ENCODE assay signal across 15 mouse cellular contexts in the genomic region with DNA sequence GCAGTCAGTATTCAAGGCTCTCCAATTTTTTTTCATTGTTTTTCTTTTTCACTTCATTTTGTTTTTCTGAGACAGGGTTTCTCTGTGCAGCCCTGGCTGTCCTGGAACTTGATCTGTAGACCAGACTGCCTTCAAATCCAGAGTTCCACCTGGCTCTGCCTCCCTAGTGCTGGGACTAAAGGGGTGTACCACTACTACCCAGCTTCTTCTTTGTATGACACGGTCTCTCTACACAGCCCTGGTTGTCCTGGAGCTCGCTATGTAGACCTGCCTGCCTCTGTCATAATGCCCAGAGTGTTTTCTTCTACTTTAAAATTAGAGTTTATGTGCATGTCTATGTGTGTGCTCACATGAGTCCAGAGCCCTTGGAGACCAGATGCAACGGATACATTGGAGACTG. TPM values are rescaled to one million over a fixed set of nuclear protein-coding genes. Genes with fewer than 3 reads are reported as not detected.
DNase-seq lines count a peak whose midpoint lies in the region; ATAC-seq and TF ChIP-seq lines count a peak whose summit lies in the region.
"Had no signal": no experiment of that assay in that cellular context is flagged by ENCODE, and none has a peak within 500 bp of the region (broad histone marks: within the 10 kb centered on the region; RNA-seq: fewer than 3 reads in every experiment).

No protein-coding gene starts in this region.

- DNase-seq in heart, postnatal 25 days (ENCODE audit: low spot score), result no peak
- DNase-seq in lung, postnatal 4 days, result no peak
- DNase-seq in embryonic facial prominence, embryonic 10.5 days (ENCODE audit: low spot score), result no peak
- no peak for DNase-seq in liver, embryonic 14.5 days (ENCODE audit: low read depth in 3 of 3, low spot score in 3 of 3)
- DNase-seq in left cerebral cortex, adult 18-20 months (ENCODE audit: low spot score in 2 of 2), result no peak
- no peak for DNase-seq in cerebellum, postnatal 14 days
- DNase-seq: cerebellum, adult 9-10 months; retina, postnatal 1 day; thymus, postnatal 36 days had no signal

- H3K9ac ChIP-seq in heart, embryonic 15.5 days, result no peak overlapping the region
- H3K9ac ChIP-seq in lung, embryonic 15.5 days, result no peak overlapping the region
- H3K9ac ChIP-seq in liver, embryonic 14.5 days (replicated peaks), result peak overlapping the region; percentile 29
- H3K9ac ChIP-seq: embryonic facial prominence, embryonic 15.5 days; midbrain, embryonic 12.5 days; neural tube, embryonic 12.5 days had no signal

- H3K4me3 ChIP-seq in heart, embryonic 15.5 days, result no peak overlapping the region
- H3K4me3 ChIP-seq in lung, embryonic 15.5 days, result no peak overlapping the region
- no peak overlapping the region for H3K4me3 ChIP-seq in embryonic facial prominence, embryonic 10.5 days
- no peak overlapping the region for H3K4me3 ChIP-seq in liver, embryonic 14.5 days (ENCODE audit: insufficient read depth in 1 of 2, low read depth in 2 of 2, low read length in 2 of 2)
- H3K4me3 ChIP-seq: embryonic facial prominence, embryonic 15.5 days; layer of hippocampus, adult 2 months; midbrain, embryonic 12.5 days; neural tube, embryonic 12.5 days had no signal

- no peaks in the 10 kb centered on the region for H3K27me3 ChIP-seq in heart, embryonic 15.5 days
- no peaks in the 10 kb centered on the region for H3K27me3 ChIP-seq in lung, embryonic 15.5 days
- no peaks in the 10 kb centered on the region for H3K27me3 ChIP-seq in embryonic facial prominence, embryonic 10.5 days (replicated peaks; ENCODE audit: low read depth, poor library complexity, severe bottlenecking)
- H3K27me3 ChIP-seq in liver, embryonic 14.5 days (ENCODE audit: control insufficient read depth, insufficient read depth, low read length), result no peaks in the 10 kb centered on the region
- H3K27me3 ChIP-seq: embryonic facial prominence, embryonic 15.5 days; midbrain, embryonic 12.5 days; neural tube, embryonic 12.5 days had no signal

- no peaks in the 10 kb centered on the region for H3K36me3 ChIP-seq in heart, embryonic 15.5 days
- H3K36me3 ChIP-seq in lung, embryonic 15.5 days, result no peaks in the 10 kb centered on the region
- no peaks in the 10 kb centered on the region for H3K36me3 ChIP-seq in embryonic facial prominence, embryonic 10.5 days (replicated peaks)
- no peaks in the 10 kb centered on the region for H3K36me3 ChIP-seq in liver, embryonic 14.5 days (replicated peaks; ENCODE audit: control insufficient read depth, insufficient read depth, low read depth)
- H3K36me3 ChIP-seq: embryonic facial prominence, embryonic 15.5 days; midbrain, embryonic 12.5 days; neural tube, embryonic 12.5 days had no signal

- TF ChIP-seq EP300 in liver, embryonic 14.5 days (IDR thresholded peaks at IDR 0.05; ENCODE audit: low read depth), result no peak

- peak overlapping the region; percentile 85 for H3K27ac ChIP-seq in heart, embryonic 15.5 days
- peak overlapping the region; percentile 48 for H3K27ac ChIP-seq in lung, embryonic 15.5 days
- H3K27ac ChIP-seq in embryonic facial prominence, embryonic 10.5 days (replicated peaks), result peak overlapping the region; percentile 62; the same call in 1 of the 2 replicates
- peak overlapping the region; percentile 68 for H3K27ac ChIP-seq in liver, embryonic 14.5 days
- H3K27ac ChIP-seq: midbrain, embryonic 12.5 days; neural tube, embryonic 12.5 days had no signal

- 67% methylated on average over 3 of the region's 3 CpGs for WGBS in heart, embryonic 15.5 days
- WGBS in lung, embryonic 15.5 days, result 73% methylated on average over 3 of the region's 3 CpGs
- 82% methylated on average over 3 of the region's 3 CpGs for WGBS in embryonic facial prominence, embryonic 10.5 days
- WGBS in liver, embryonic 14.5 days (ENCODE audit: insufficient replicate concordance), result 47% methylated on average over 3 of the region's 3 CpGs

- no peaks in the 10 kb centered on the region for H3K9me3 ChIP-seq in heart, embryonic 15.5 days (replicated peaks)
- H3K9me3 ChIP-seq in lung, embryonic 15.5 days, result no peaks in the 10 kb centered on the region
- no peaks in the 10 kb centered on the region for H3K9me3 ChIP-seq in embryonic facial prominence, embryonic 10.5 days
- no peaks in the 10 kb centered on the region for H3K9me3 ChIP-seq in liver, embryonic 14.5 days (ENCODE audit: control insufficient read depth, low read length)
- H3K9me3 ChIP-seq: embryonic facial prominence, embryonic 15.5 days; midbrain, embryonic 12.5 days; neural tube, embryonic 12.5 days had no signal

- H3K4me1 ChIP-seq in heart, embryonic 15.5 days (replicated peaks), result peaks cover 42% of the 10 kb centered on the region
- H3K4me1 ChIP-seq in lung, embryonic 15.5 days, result peaks cover 41% of the 10 kb centered on the region
- H3K4me1 ChIP-seq in embryonic facial prominence, embryonic 10.5 days, result peaks cover 50% of the 10 kb centered on the region
- H3K4me1 ChIP-seq in liver, embryonic 14.5 days (replicated peaks; ENCODE audit: control insufficient read depth in 2 of 2, insufficient read depth in 2 of 2, low read length in 1 of 2), result peaks cover 26 to 43% of the 10 kb centered on the region in 2 experiments

- intact Hi-C loops in heart, postnatal 25 days (cut with DNase I), result loop anchor here (5.0 kb wide), 1 partner anchor 37 kb away; no protein-coding TSS in a partner anchor

- TF ChIP-seq CTCF in liver, embryonic 14.5 days (IDR thresholded peaks at IDR 0.05; ENCODE audit: low read depth), result no peak

- no peak overlapping the region for H3K4me2 ChIP-seq in heart, embryonic 15.5 days
- no peak overlapping the region for H3K4me2 ChIP-seq in lung, embryonic 15.5 days
- peak overlapping the region; percentile 31; the same call in 1 of the 2 replicates for H3K4me2 ChIP-seq in liver, embryonic 14.5 days (ENCODE audit: low read depth)
- H3K4me2 ChIP-seq: embryonic facial prominence, embryonic 15.5 days; midbrain, embryonic 12.5 days; neural tube, embryonic 12.5 days had no signal

- ATAC-seq in heart, embryonic 15.5 days (replicated peaks; ENCODE audit: insufficient number of reproducible peaks, insufficient read depth, low FRiP score, low read depth), result no peak
- ATAC-seq in lung, embryonic 15.5 days (ENCODE audit: borderline replicate concordance, extremely low read depth, low FRiP score, low TSS enrichment), result no peak
- ATAC-seq in liver, embryonic 14.5 days (ENCODE audit: insufficient read depth), result peak; percentile 51

RNA-seq across cellular contexts. Expression of a gene that starts 27.3 kb away (rescaled TPM):
- 2.7 and 3.2 TPM in 2 replicates for polyA plus RNA-seq in heart, embryonic 15.5 days (2015; fragmentation: Nextera tagmentation; extraction: Ambion mirVana)
- total RNA-seq in heart, postnatal 25 days (2021), result 10 to 100 TPM in 1 of 2 experiments, 1 to 10 TPM in 1; 9.6 to 13.0 TPM
- polyA plus RNA-seq in lung, embryonic 15.5 days (2015; fragmentation: Nextera tagmentation; extraction: Ambion mirVana), result 5.0 and 5.1 TPM in 2 replicates
- 3.9 and 4.2 TPM in 2 replicates for polyA plus RNA-seq in embryonic facial prominence, embryonic 10.5 days (2016; fragmentation: Nextera tagmentation; extraction: Ambion mirVana)
- 4.2 and 4.8 TPM in 2 replicates for polyA plus RNA-seq in liver, embryonic 14.5 days (2012; rRNA removed)
- 2.3 and 3.5 TPM in 2 replicates for polyA plus RNA-seq in liver, embryonic 14.5 days (2014; fragmentation: Nextera tagmentation; extraction: Ambion mirVana)
- total RNA-seq in left cerebral cortex, adult 18-20 months (2021), result 1 to 10 TPM; 2.8 to 3.0 TPM
